Mouse (Mus musculus) frontal cortex, postnatal 10 days (tissue): Measurements from ENCODE around the gene Gm7137.
"Not testable (repeated sequence)": the region's sequence is repeated elsewhere in the genome, so short reads cannot be mapped to it uniquely, and the experiment has no call there.

Experiments
- DNase-seq, 2 experiments: peaks; one replicate each; pipeline ENCODE4 v3.0.0; 2022; ENCODE audit warnings: low spot score in 2 of 2, mixed read lengths in 1 of 2

The Gm7137 gene

GRCm38 (mm10) chr10:77787876-77788275, at the start of gene Gm7137:
TSS of gene Gm7137 (minus strand) at chr10:77788200.
- DNase-seq, result not testable (repeated sequence)

- DNase-seq, result no peak
These were observed 47.6 kb upstream of the Gm7137 start, which contains the start of gene Krtap10-10 for GRCm38 (mm10) chr10:77835647-77836046. TSS of gene Krtap10-10 (plus strand) at chr10:77835947.

- no peak for DNase-seq
These were observed 39.0 kb upstream of the Gm7137 start, which contains the start of gene Krtap10-4 for GRCm38 (mm10) chr10:77826951-77827350. TSS of gene Krtap10-4 (minus strand) at chr10:77827095.

GRCm38 (mm10) chr10:77819203-77819602, 31.2 kb upstream of the Gm7137 start:
- no peak for DNase-seq

- DNase-seq, result no peak
These were observed 30.5 kb upstream of the Gm7137 start for GRCm38 (mm10) chr10:77818523-77818922.

GRCm38 (mm10) chr10:77815514-77815913, 27.5 kb upstream of the Gm7137 start:
- DNase-seq, result no peak

- DNase-seq, result no peak
These were observed 26.4 kb upstream of the Gm7137 start, which contains the start of gene Gm2696 for GRCm38 (mm10) chr10:77814382-77814781. TSS of gene Gm2696 (plus strand) at chr10:77814682.

- no peak for DNase-seq
These were observed 23.7 kb upstream of the Gm7137 start, which contains the start of gene Gm9507 for GRCm38 (mm10) chr10:77811743-77812142. TSS of gene Gm9507 (minus strand) at chr10:77811843.

GRCm38 (mm10) chr10:77804095-77804494, 16.1 kb upstream of the Gm7137 start:
- DNase-seq, result no peak

- no peak for DNase-seq
These were observed 11.0 kb upstream of the Gm7137 start, which contains the start of gene Gm19668 for GRCm38 (mm10) chr10:77798921-77799508. TSS of gene Gm19668 (minus strand) at chr10:77799133.

- not testable (repeated sequence) for DNase-seq
These were observed 10.3 kb upstream of the Gm7137 start for GRCm38 (mm10) chr10:77798164-77798920.

GRCm38 (mm10) chr10:77797677-77798076, 9.7 kb upstream of the Gm7137 start:
- no peak for DNase-seq

- no peak for DNase-seq
These were observed 7.0 kb upstream of the Gm7137 start, which contains the start of gene Gm9639 for GRCm38 (mm10) chr10:77794976-77795375. TSS of gene Gm9639 (minus strand) at chr10:77795076.

- DNase-seq, result no peak
These were observed 621 bp upstream of the Gm7137 start for GRCm38 (mm10) chr10:77788621-77789020.

GRCm38 (mm10) chr10:77783396-77783795, 4.6 kb downstream of the Gm7137 start:
- not testable (repeated sequence) for DNase-seq

GRCm38 (mm10) chr10:77782442-77782841, 5.6 kb downstream of the Gm7137 start, which contains the start of gene Gm3250:
TSS of gene Gm3250 (minus strand) at chr10:77782542.
- not testable (repeated sequence) for DNase-seq

GRCm38 (mm10) chr10:77776844-77777243, 11.2 kb downstream of the Gm7137 start, which contains the start of gene Gm7138:
TSS of gene Gm7138 (minus strand) at chr10:77776944.
- not testable (repeated sequence) for DNase-seq

GRCm38 (mm10) chr10:77772142-77772541, 15.9 kb downstream of the Gm7137 start:
- not testable (repeated sequence) for DNase-seq

- DNase-seq, result not testable (repeated sequence)
These were observed 16.8 kb downstream of the Gm7137 start, which contains the start of gene Gm3238 for GRCm38 (mm10) chr10:77771225-77771624. TSS of gene Gm3238 (minus strand) at chr10:77771325.

GRCm38 (mm10) chr10:77769727-77770126, 18.3 kb downstream of the Gm7137 start:
- no peak for DNase-seq

- DNase-seq, result not testable (repeated sequence)
These were observed 28.4 kb downstream of the Gm7137 start, which contains the start of gene Gm3233 for GRCm38 (mm10) chr10:77759582-77759981. TSS of gene Gm3233 (minus strand) at chr10:77759682.

- DNase-seq, result no peak
These were observed 34.6 kb downstream of the Gm7137 start for GRCm38 (mm10) chr10:77753448-77753847.
